Mouse (Mus musculus) embryonic facial prominence, embryonic 11.5 days (tissue): ENCODE measurements around the gene Pxylp1. TPM values are rescaled to one million over a fixed set of nuclear protein-coding genes. Genes with fewer than 3 reads are reported as not detected.
A peak's percentile ranks its signal among the peaks of the same experiment; 100 is the strongest.

Experiments used
- ATAC-seq: fragments of 200-750 bp; cut with Nextera tagmentation; replicated peaks from 2 replicates; pipeline ENCODE4 v1.8.0; 2017; ENCODE audit warnings: low read depth; ENCODE audit not compliant: insufficient number of reproducible peaks, low FRiP score, low TSS enrichment
- DNase-seq: peaks from one replicate; pipeline ENCODE4 v3.0.0-alpha.2; 2015; ENCODE audit warnings: low spot score
- H3K27ac ChIP-seq: fragments of 300-500 bp; sonication (generic); replicated peaks from 2 replicates; pipeline ENCODE4 v1.5.1; 2014; ENCODE audit warnings: mild to moderate bottlenecking, low read depth, low read length, control low read depth
- H3K27me3 ChIP-seq: fragments of 300-500 bp; sonication (generic); 2 replicates; pipeline ENCODE4 v1.6.1; 2014; ENCODE audit warnings: mild to moderate bottlenecking, low read length, moderate library complexity, mixed read lengths; ENCODE audit not compliant: control insufficient read depth, insufficient read depth
- H3K36me3 ChIP-seq: fragments of 300-500 bp; sonication (generic); replicated peaks from 2 replicates; pipeline ENCODE4 v1.6.1; 2014; ENCODE audit warnings: low read depth, mild to moderate bottlenecking, low read length, moderate library complexity, mixed read lengths; ENCODE audit not compliant: control insufficient read depth, insufficient read depth
- H3K4me1 ChIP-seq: fragments of 300-500 bp; sonication (generic); 2 replicates; pipeline ENCODE4 v1.6.1; 2014; ENCODE audit warnings: low read length, mixed read lengths; ENCODE audit not compliant: control insufficient read depth, insufficient read depth
- H3K4me2 ChIP-seq: fragments of 300-500 bp; sonication (generic); 2 replicates; pipeline ENCODE4 v1.6.1; 2014; ENCODE audit warnings: low read depth, mild to moderate bottlenecking, control low read depth, low read length, moderate library complexity
- H3K4me3 ChIP-seq: fragments of 300-500 bp; sonication (generic); 2 replicates; pipeline ENCODE4 v1.5.1; 2014; ENCODE audit warnings: low read depth, low read length, control low read depth
- H3K9ac ChIP-seq: fragments of 300-500 bp; sonication (generic); replicated peaks from 2 replicates; pipeline ENCODE4 v1.6.1; 2014; ENCODE audit warnings: mild to moderate bottlenecking, control low read depth, low read length
- H3K9me3 ChIP-seq: fragments of 300-500 bp; sonication (generic); replicated peaks from 2 replicates; pipeline ENCODE4 v1.6.1; 2016; ENCODE audit warnings: mild to moderate bottlenecking, low read length, inconsistent platforms, mixed read lengths; ENCODE audit not compliant: control insufficient read depth
- WGBS: fragments of 180-500 bp; shearing (Covaris S2); extraction: QIAGEN DNeasy Blood & Tissue Kit; methylation state at CpG from one replicate; pipeline ENCODE4 v1.1.7; 2014; 5-methylcytosine and 5-hydroxymethylcytosine counted together
- polyA plus RNA-seq: library from polyadenylated mRNA; unstranded; fragments of >200 nt; fragmentation: Nextera tagmentation; extraction: Ambion mirVana; gene quantifications from 2 replicates; pipeline ENCODE4 v1.2.1, GENCODE M21; 2014

The Pxylp1 gene
- polyA plus RNA-seq, 1 experiment from 2014 or later = 22.7 TPM

- Histone ChIP-seq H3K4me3 (no peak overlapping the region), H3K27me3 (no peaks in the 10 kb centered on the region), H3K27ac (no peak overlapping the region), H3K4me2 (no peak overlapping the region), H3K9me3 (no peaks in the 10 kb centered on the region), H3K4me1 (peaks cover 4% of the 10 kb centered on the region; the same call in 1 of the 2 replicates), H3K9ac (no peak overlapping the region), H3K36me3 (peaks cover 5% of the 10 kb centered on the region; the same call in 1 of the 2 replicates)
- ATAC-seq (no peak), DNase-seq (no peak)
- 83% methylated on average over 12 of the region's 12 CpGs for WGBS
Observed at GRCm38 (mm10) chr9:96824026-96824425, 68.4 kb downstream of the Pxylp1 start.

GRCm38 (mm10) chr9:96823541-96823940 lies 68.9 kb downstream of the Pxylp1 start:
- DNase-seq (no peak), ATAC-seq (no peak)
- no peak overlapping the region for H3K9ac ChIP-seq
- 80% methylated on average over 5 of the region's 5 CpGs for WGBS
- peaks cover 4% of the 10 kb centered on the region; the same call in 1 of the 2 replicates for H3K4me1 ChIP-seq
- H3K4me2 ChIP-seq = no peak overlapping the region
- no peaks in the 10 kb centered on the region for H3K9me3 ChIP-seq
- H3K27ac ChIP-seq = no peak overlapping the region
- no peak overlapping the region for H3K4me3 ChIP-seq
- no peaks in the 10 kb centered on the region for H3K27me3 ChIP-seq
- H3K36me3 ChIP-seq = peaks cover 5% of the 10 kb centered on the region; the same call in 1 of the 2 replicates

- H3K4me1 ChIP-seq = peaks cover 4% of the 10 kb centered on the region; the same call in 1 of the 2 replicates
- H3K27ac ChIP-seq = no peak overlapping the region
- no peak overlapping the region for H3K4me3 ChIP-seq
- H3K4me2 ChIP-seq = no peak overlapping the region
- ATAC-seq = no peak
- H3K9me3 ChIP-seq = no peaks in the 10 kb centered on the region
- DNase-seq = no peak
- WGBS = 87% methylated on average over 9 of the region's 9 CpGs
- H3K36me3 ChIP-seq = peaks cover 5% of the 10 kb centered on the region; the same call in 1 of the 2 replicates
- H3K9ac ChIP-seq = no peak overlapping the region
- no peaks in the 10 kb centered on the region for H3K27me3 ChIP-seq
Observed at GRCm38 (mm10) chr9:96823005-96823404, 69.5 kb downstream of the Pxylp1 start.

GRCm38 (mm10) chr9:96818822-96819481 lies 73.5 kb downstream of the Pxylp1 start:
- Histone ChIP-seq H3K4me3 (no peak overlapping the region), H3K4me1 (no peaks in the 10 kb centered on the region), H3K4me2 (no peak overlapping the region), H3K36me3 (no peaks in the 10 kb centered on the region), H3K9me3 (no peaks in the 10 kb centered on the region), H3K27me3 (no peaks in the 10 kb centered on the region), H3K9ac (0 out of 2 replicates have a peak overlapping the region, but pooled peaks have one; percentile 4), H3K27ac (no peak overlapping the region)
- 63% methylated on average over 11 of the region's 11 CpGs for WGBS
- no peak for DNase-seq
- ATAC-seq = peak; percentile 54

GRCm38 (mm10) chr9:96818128-96818821 lies 74.2 kb downstream of the Pxylp1 start:
- peak; percentile 94 for DNase-seq
- 39% methylated on average over 7 of the region's 7 CpGs for whole genome bisulfite sequencing
- Histone ChIP-seq H3K27ac (no peak overlapping the region), H3K9ac (no peak overlapping the region), H3K4me1 (no peaks in the 10 kb centered on the region), H3K9me3 (no peaks in the 10 kb centered on the region), H3K4me2 (no peak overlapping the region), H3K36me3 (no peaks in the 10 kb centered on the region), H3K27me3 (no peaks in the 10 kb centered on the region), H3K4me3 (no peak overlapping the region)
- ATAC-seq = peak; percentile 60

GRCm38 (mm10) chr9:96811996-96812395 lies 80.5 kb downstream of the Pxylp1 start:
- 63% methylated on average over 4 of the region's 4 CpGs for whole genome bisulfite sequencing
- no peaks in the 10 kb centered on the region for H3K36me3 ChIP-seq
- no peak for ATAC-seq

GRCm38 (mm10) chr9:96800131-96800825 lies 92.2 kb downstream of the Pxylp1 start:
- DNase-seq = peak; percentile 51
- H3K9me3 ChIP-seq = no peaks in the 10 kb centered on the region
- 39% methylated on average over 5 of the region's 5 CpGs for WGBS
- ATAC-seq = no peak
- no peak overlapping the region for H3K9ac ChIP-seq
- H3K4me2 ChIP-seq = no peak overlapping the region
- H3K27ac ChIP-seq = no peak overlapping the region
- no peaks in the 10 kb centered on the region for H3K27me3 ChIP-seq
- no peaks in the 10 kb centered on the region for H3K36me3 ChIP-seq
- no peaks in the 10 kb centered on the region for H3K4me1 ChIP-seq
- no peak overlapping the region for H3K4me3 ChIP-seq

More at GRCm38 (mm10) chr9:96811996-96812395, 80.5 kb downstream of the Pxylp1 start:
- no peak for DNase-seq
- no peaks in the 10 kb centered on the region for H3K9me3 ChIP-seq
- H3K4me1 ChIP-seq = no peaks in the 10 kb centered on the region
- no peak overlapping the region for H3K27ac ChIP-seq
- no peak overlapping the region for H3K4me3 ChIP-seq
- H3K27me3 ChIP-seq = no peaks in the 10 kb centered on the region
- no peak overlapping the region for H3K4me2 ChIP-seq
- no peak overlapping the region for H3K9ac ChIP-seq
